Mouse (Mus musculus): ENCODE data around the gene Olfr117.
"Not testable (repeated sequence)": the region's sequence is repeated elsewhere in the genome, so short reads cannot be mapped to it uniquely, and the experiment has no call there.

The Olfr117 gene

DNA sequence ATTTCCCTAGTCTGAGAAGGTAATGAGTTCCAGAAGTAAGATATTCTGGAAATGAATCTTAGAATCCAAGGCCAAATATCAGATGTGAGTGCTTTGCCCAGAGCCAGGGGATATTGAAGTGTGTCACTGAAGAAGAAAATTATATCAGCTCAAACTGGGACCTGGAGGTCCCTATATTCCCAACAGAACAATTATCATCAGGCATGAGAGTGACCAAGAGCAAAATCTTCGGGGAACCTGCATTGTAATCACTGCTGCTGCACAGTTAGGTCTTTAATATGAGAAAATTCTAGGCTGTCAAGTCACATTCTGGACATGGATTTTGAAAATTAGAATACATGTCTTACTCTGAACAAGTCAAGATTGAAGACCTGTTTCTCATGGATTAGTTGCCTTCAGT is at the start of gene Olfr117:
Olfr117 (minus strand) TSS at position 101 of the 400 bp plus-strand sequence.
- in situ Hi-C loops (cut with MboI, MseI): no loop called here

DNA sequence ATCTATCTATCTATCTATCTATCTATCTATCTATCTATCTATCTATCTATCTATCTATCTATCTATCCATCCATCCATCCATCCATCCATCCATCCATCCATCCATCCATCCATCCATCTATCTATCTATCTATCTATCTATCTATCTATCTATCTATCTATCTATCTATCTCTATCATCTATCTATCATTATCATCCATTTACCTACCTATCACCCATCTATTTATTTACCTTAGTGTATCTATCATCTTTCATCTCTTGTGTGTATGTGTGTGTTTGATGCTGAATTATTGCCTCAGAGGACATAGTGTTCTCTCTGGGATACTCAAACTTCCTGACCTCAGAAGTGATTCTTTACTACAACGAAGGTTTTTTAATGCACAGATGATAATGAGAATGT is 32.7 kb upstream of the Olfr117 start, which contains the start of gene Olfr119:
Olfr119 (plus strand) TSS at position 301 of the 400 bp plus-strand sequence.
- in situ Hi-C loops (cut with MboI, MseI): not testable (repeated sequence)

DNA sequence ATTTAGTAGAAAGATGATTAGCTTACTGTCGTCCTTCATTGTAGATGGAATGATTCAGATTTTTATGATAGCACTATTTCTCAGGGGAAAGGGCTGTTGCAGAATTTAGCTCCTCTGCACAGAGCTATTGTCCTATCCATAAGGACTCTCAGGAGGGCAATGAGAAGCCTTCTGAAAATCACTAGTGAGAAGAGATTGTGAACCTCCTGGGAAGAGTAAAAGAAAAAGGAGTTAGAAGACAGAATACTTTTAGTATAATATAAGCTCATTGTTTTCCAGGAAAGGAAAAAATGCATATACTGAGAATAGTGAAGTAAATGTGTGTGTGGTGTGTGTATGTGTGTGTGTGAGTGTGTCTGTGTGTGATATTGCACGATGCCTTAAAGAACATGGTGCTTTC is 3.1 kb upstream of the Olfr117 start, which contains the start of gene Olfr118:
Olfr118 (plus strand) TSS at position 301 of the 400 bp plus-strand sequence.
- in situ Hi-C loops (cut with MboI, MseI): no loop called here

DNA sequence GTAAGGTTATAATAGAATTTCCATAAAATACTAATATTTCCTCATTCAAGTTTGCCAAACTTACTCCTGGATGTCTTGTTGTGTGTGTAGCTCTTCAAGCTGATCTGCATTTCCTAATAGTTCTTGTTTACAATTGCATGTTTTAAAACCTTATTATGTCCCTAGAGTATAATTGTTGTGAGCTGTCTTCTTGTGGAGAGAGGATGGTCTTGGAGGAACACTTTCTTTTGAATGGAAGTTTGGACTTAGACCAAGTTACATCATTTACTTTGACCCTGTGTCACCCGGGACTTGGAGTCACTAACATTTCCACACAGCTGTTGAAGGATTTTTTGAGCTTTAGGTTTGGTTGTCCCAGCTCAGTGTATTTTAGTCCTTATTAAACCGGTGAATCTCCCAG is 36.6 kb downstream of the Olfr117 start, which contains the start of the genes Olfr115 and Olfr116:
Olfr115 (minus strand) TSS at position 101 of the 400 bp plus-strand sequence.
Olfr116 (minus strand) TSS at position 191 of the 400 bp plus-strand sequence.
- in situ Hi-C loops (cut with MboI, MseI): no loop called here
